Mouse (Mus musculus): ENCODE data around the gene Lsg1. TPM values are rescaled to one million over a fixed set of nuclear protein-coding genes. Genes with fewer than 3 reads are reported as not detected.
A peak's percentile ranks its signal among the peaks of the same experiment; 100 is the strongest.

The Lsg1 gene
- polyA plus RNA-seq, 1 experiment from 2014 or later, result 88.0 TPM

DNA sequence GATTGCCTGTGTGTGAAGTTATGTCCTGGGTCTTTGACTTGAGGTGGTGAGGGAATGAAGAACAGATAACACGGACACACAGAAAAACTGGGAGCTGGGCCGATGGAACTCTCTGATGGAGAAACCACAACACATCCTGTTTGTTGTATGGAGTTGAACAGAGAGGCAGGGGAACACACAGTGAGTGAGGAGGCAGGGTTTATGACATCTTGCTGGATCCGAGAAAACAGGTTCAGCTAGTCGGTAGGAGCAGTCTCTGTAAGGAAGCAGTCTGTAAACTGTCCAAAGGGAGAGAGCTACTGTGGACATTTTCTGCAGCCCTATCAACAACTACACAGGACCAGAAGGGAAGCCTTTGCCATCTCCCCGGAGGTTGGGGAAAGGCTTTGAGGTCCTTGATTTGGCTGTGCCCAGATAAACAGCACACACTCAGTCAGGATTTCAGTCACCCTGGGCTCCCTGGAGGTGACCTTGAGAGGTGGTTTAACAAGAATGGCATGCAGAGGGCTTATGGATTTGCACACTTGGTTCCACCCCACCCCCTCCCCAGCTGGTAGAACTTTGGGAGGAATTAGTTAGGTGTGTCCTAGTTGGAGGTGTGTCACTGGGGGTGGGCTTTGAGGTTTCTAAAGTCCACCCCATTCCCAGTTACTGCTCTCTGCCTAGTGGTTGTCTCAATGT, 27.9 kb downstream of the Lsg1 start:
- Histone ChIP-seq H3K4me1 (no peaks in the 10 kb centered on the region), H3K27ac (no peak overlapping the region), H3K27me3 (ENCODE audit: low read depth, poor library complexity, severe bottlenecking) (no peaks in the 10 kb centered on the region), H3K9me3 (replicated peaks) (no peaks in the 10 kb centered on the region), H3K36me3 (peaks cover 89% of the 10 kb centered on the region), H3K4me3 (no peak overlapping the region)
- 94% methylated on average over 5 of the region's 5 CpGs for WGBS
- no peak for DNase-seq (ENCODE audit: low spot score)

DNA sequence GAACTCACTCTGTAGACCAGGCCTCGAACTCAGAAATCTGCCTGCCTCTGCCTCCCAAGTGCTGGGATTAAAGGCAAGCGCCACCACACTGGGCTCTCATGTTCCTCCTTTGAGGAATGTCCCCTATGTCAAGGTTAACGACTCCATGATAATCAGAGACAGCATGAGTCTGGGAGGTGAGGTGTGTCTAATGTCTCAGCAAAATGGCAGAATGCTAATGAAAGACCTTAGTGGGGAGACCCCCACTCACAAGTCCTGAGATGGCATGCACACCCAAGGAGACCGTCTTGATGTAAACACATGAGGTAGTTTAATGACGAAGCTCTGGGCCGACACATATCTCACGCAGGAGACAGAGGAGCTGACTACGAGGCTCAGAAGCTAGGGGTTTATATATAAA, 33.3 kb downstream of the Lsg1 start:
- WGBS, result 97% methylated on average over 8 of the region's 8 CpGs
- Histone ChIP-seq H3K4me1 (peaks cover 22% of the 10 kb centered on the region), H3K9me3 (replicated peaks) (no peaks in the 10 kb centered on the region), H3K36me3 (peaks cover 38% of the 10 kb centered on the region), H3K27me3 (ENCODE audit: low read depth, poor library complexity, severe bottlenecking) (peaks cover 10% of the 10 kb centered on the region; the same call in 1 of the 2 replicates), H3K27ac (no peak overlapping the region), H3K4me3 (no peak overlapping the region)
- DNase-seq (ENCODE audit: low spot score), result no peak

DNA sequence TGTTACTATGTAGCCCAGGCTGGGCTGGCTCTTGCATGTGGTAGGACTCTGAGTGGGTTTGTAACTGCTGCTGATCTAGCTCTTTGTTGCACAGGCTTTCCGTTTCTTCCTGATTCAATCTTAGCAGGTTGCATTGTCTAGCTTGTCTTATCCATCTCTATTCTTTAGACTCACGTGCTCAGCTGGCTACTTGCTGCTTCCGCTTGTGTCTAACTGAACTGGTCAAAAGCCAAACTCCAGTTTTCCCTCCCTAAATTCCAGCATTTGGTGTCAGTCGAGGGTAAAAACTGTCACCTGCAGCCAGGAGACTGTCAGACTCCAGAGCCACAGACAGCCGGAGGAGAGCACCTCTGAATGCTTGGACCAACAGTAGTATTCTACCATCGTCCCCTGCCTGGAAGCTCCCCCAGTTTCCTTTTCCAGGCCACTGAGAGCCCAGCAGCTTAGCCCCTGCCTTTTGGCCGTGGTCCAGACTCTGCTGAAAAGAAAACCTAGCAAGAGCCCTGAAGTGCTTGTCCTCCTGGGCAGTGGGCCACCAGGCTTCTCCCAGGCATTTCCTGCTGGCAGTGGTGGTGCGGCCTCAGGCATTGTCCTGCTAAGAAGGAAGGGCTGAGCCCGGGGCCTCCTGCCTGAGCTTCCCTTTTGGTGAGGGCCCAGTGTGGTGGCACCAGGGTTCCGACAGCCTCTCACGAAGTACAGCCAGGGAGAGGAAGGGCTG, 34.6 kb downstream of the Lsg1 start:
- Histone ChIP-seq H3K36me3 (peaks cover 24% of the 10 kb centered on the region), H3K27me3 (ENCODE audit: low read depth, poor library complexity, severe bottlenecking) (peaks cover 13% of the 10 kb centered on the region; the same call in 1 of the 2 replicates), H3K4me1 (peaks cover 22% of the 10 kb centered on the region), H3K27ac (peak overlapping the region; percentile 58; the same call in 1 of the 2 replicates), H3K9me3 (replicated peaks) (no peaks in the 10 kb centered on the region), H3K4me3 (no peak overlapping the region)
- peak; percentile 35 for DNase-seq (ENCODE audit: low spot score)
- WGBS, result 53% methylated on average over 11 of the region's 11 CpGs

DNA sequence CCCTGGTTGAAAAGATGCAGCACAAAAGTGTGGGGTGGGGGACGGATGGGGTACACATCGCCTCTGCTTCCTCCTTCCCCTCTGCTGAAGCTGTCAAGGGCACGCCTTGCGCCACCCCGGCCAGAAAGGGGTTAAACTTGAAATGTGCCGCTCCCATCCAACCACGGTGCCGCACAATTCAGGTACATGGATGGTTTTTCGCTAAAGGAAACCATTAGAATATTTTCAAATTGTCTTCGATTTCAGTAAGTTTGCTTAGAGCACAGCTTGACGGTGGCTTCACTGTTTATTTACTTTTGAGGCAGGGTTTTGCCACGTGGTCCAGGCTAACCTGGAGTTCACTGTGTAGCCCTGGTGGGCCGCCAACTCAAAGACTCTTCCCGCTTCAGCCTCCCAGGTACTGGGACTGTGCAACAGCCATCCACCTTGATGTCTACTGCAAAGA, 36.6 kb downstream of the Lsg1 start, which contains the start of gene Tmem44:
Tmem44 (minus strand) TSS at position 95 of the 445 bp plus-strand sequence.
- WGBS, result 9% methylated on average over 14 of the region's 14 CpGs

DNA sequence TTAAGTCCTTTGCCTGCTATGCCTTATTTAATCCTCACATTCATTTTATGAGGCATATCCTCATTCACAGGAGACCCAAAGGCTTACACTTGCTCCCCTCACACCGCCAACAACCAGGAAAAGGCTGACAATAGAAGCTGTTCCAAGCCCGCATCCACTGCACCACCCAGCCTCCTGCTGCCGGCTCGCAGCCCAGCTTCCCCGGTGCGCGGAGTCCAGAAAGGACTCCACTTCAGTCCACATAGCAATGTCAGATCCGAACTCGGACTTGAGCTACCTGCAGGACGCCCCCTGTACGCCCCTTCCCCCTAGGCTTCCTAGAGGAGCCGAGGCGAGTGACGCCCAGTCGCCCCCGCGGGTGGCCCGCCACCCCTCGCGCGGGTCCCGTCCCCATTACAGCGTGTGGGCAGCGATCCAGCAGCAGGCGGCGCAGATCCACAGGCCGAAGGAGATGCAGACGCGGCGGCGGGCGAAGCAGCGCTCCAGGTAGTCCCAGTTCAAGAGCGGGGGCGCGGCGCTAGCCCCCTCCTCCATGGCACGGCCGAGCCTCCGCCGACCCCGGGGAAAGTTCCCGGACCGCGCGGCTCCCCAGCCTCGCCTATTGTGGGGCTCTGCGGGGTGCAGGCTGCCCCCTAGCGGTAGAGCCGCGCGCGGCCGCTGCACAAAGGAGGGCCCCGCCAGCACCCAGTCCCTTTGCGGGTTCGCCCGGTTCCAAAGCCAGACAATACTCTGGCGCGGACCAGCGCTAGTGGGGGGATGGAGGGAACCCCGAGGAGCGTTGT, 37.2 kb downstream of the Lsg1 start:
- H3K27ac ChIP-seq, result peak overlapping the region; percentile 97

More for the DNA sequence above, 36.6 kb downstream of the Lsg1 start, which contains the start of gene Tmem44:
- peaks cover 22% of the 10 kb centered on the region for H3K4me1 ChIP-seq
- H3K9me3 ChIP-seq (replicated peaks), result no peaks in the 10 kb centered on the region
- H3K36me3 ChIP-seq, result peaks cover 23% of the 10 kb centered on the region
- no peak for DNase-seq (ENCODE audit: low spot score)
- peaks cover 13% of the 10 kb centered on the region; the same call in 1 of the 2 replicates for H3K27me3 ChIP-seq (ENCODE audit: low read depth, poor library complexity, severe bottlenecking)
- peak within 1 kb of the TSS; percentile 85 for H3K4me3 ChIP-seq
- H3K27ac ChIP-seq, result peak within 1 kb of the TSS; percentile 97

DNA sequence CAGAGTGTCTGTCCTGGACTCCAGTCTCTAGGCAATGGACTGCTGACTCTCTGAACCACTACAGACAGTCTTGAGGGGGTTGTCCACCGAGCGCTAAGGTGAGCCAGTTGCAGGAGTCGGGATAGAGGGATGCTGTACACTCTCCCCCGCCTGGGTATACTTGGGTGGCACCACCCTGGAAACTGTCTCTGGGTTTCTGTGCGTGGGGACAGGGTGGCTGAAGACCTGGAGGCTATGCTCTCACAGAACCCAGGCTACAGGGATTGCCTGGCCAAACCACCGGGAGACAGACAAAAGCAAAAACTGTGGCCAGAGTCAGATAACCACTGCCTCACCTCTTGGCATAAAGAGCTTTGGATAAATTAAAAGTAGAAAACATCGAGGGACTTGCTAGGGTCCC, 37.9 kb downstream of the Lsg1 start:
- H3K9me3 ChIP-seq (replicated peaks), result no peaks in the 10 kb centered on the region
- H3K27me3 ChIP-seq (ENCODE audit: low read depth, poor library complexity, severe bottlenecking), result peaks cover 13% of the 10 kb centered on the region; the same call in 1 of the 2 replicates
- WGBS, result 86% methylated on average over 7 of the region's 7 CpGs
- peak overlapping the region; percentile 97 for H3K27ac ChIP-seq
- DNase-seq (ENCODE audit: low spot score), result no peak
- H3K36me3 ChIP-seq, result peaks cover 30% of the 10 kb centered on the region
- H3K4me3 ChIP-seq, result peak overlapping the region; percentile 85
- peaks cover 22% of the 10 kb centered on the region for H3K4me1 ChIP-seq

More for the DNA sequence above, 37.2 kb downstream of the Lsg1 start:
- Histone ChIP-seq H3K4me1 (peaks cover 22% of the 10 kb centered on the region), H3K9me3 (replicated peaks) (no peaks in the 10 kb centered on the region), H3K4me3 (peak overlapping the region; percentile 85), H3K36me3 (peaks cover 29% of the 10 kb centered on the region), H3K27me3 (ENCODE audit: low read depth, poor library complexity, severe bottlenecking) (peaks cover 13% of the 10 kb centered on the region; the same call in 1 of the 2 replicates)
- peak; percentile 91 for DNase-seq (ENCODE audit: low spot score)
- 1% methylated on average over 63 of the region's 63 CpGs for whole genome bisulfite sequencing

DNA sequence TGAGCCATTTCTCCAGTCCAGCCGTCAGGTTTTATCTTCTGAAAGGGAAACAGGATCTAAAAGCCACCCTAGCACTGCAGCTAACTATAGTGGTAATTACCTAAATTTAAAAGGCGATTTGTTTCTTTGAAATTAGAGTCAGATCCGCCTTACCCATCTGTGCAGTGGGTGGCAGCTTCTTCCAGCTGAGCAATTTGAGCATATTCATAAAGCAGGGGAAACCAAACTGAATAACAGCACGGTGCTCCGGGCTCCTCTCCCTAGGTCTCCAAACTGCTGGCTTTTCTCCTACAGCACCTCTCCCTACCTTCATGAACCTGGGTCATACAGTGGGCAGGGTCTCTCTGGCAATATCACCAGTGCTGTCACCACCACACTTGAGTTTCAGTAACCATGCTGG, 39.1 kb downstream of the Lsg1 start:
- DNase-seq (ENCODE audit: low spot score), result no peak
- no peak overlapping the region for H3K4me3 ChIP-seq
- no peak overlapping the region for H3K27ac ChIP-seq
- peaks cover 13% of the 10 kb centered on the region; the same call in 1 of the 2 replicates for H3K27me3 ChIP-seq (ENCODE audit: low read depth, poor library complexity, severe bottlenecking)
- WGBS, result 88% methylated on average over 5 of the region's 5 CpGs
- H3K4me1 ChIP-seq, result peaks cover 22% of the 10 kb centered on the region
- no peaks in the 10 kb centered on the region for H3K9me3 ChIP-seq (replicated peaks)
- peaks cover 30% of the 10 kb centered on the region for H3K36me3 ChIP-seq

DNA sequence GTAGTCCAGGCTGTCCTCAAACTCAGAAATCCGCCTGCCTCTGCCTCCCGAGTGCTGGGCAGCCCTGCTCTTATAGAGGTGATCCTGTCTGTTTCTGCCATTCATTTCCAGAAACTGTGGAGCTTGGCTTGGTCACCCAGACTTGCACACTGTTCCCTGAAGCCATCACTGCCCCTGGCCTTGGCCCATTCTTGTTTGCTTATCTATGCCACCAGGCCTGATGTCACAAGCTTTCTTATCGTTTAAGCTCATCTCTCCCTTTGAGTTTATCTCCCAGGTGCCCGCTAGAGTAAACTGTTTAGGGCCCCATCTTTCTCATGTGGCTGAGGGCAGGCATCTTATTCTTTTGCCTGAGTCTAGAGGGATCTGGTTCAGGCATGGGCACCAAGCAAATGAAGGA, 42.7 kb downstream of the Lsg1 start:
- no peak overlapping the region for H3K27ac ChIP-seq
- 0 out of 2 replicates have a peak, but pooled peaks cover 8% of the 10 kb centered on the region for H3K27me3 ChIP-seq (ENCODE audit: low read depth, poor library complexity, severe bottlenecking)
- WGBS, result 83% methylated on average over 4 of the region's 4 CpGs
- H3K9me3 ChIP-seq (replicated peaks), result no peaks in the 10 kb centered on the region
- no peak overlapping the region for H3K4me3 ChIP-seq
- H3K36me3 ChIP-seq, result peaks cover 32% of the 10 kb centered on the region
- DNase-seq (ENCODE audit: low spot score), result no peak
- H3K4me1 ChIP-seq, result peaks cover 14% of the 10 kb centered on the region

DNA sequence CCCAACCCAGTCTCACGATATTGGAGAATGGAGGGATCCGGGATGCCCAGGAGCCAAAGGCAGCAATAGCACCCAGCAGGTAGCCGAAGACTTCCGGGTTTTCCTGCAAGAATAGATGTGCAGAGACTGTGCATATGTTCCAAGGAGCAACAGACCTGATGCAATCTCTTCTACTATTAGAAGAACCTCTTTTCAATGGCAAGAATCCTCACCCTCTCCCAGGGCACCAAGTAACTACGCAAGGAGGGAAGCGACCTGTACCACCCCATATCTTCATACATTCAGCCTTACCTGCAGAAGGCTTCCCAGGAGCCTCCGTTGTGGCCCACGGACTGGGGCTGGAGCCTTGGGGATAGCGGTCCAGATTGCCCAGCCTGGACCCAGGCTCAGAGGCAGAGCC, 44.0 kb downstream of the Lsg1 start:
- Histone ChIP-seq H3K4me3 (no peak overlapping the region), H3K36me3 (peaks cover 32% of the 10 kb centered on the region), H3K4me1 (peaks cover 13% of the 10 kb centered on the region), H3K27ac (no peak overlapping the region), H3K9me3 (replicated peaks) (no peaks in the 10 kb centered on the region), H3K27me3 (ENCODE audit: low read depth, poor library complexity, severe bottlenecking) (no peaks in the 10 kb centered on the region)
- no peak for DNase-seq (ENCODE audit: low spot score)
- WGBS, result 90% methylated on average over 9 of the region's 9 CpGs

DNA sequence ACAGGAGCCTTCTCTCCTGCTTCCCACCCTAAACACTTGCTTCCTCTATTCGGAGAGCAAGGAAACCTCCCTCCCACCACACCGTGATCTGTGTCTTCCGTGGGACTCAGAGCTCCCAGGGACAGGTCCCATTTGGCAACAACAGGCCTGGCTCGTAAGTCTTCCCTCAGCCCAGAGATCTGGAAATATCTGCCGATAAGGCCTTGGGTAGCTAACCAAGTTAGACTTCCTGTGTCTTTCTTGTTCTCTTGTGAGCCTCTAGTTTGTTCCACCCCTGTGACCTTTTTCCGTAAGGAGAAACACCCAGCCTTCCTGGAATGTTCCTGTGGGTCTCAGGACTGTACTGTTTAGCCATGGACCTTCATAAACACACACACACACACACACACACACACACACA, 44.6 kb downstream of the Lsg1 start:
- Histone ChIP-seq H3K4me3 (no peak overlapping the region), H3K36me3 (peaks cover 32% of the 10 kb centered on the region), H3K27ac (no peak overlapping the region), H3K9me3 (replicated peaks) (no peaks in the 10 kb centered on the region), H3K4me1 (peaks cover 13% of the 10 kb centered on the region), H3K27me3 (ENCODE audit: low read depth, poor library complexity, severe bottlenecking) (no peaks in the 10 kb centered on the region)
- no peak for DNase-seq (ENCODE audit: low spot score)
- WGBS, result 84% methylated on average over 6 of the region's 6 CpGs

DNA sequence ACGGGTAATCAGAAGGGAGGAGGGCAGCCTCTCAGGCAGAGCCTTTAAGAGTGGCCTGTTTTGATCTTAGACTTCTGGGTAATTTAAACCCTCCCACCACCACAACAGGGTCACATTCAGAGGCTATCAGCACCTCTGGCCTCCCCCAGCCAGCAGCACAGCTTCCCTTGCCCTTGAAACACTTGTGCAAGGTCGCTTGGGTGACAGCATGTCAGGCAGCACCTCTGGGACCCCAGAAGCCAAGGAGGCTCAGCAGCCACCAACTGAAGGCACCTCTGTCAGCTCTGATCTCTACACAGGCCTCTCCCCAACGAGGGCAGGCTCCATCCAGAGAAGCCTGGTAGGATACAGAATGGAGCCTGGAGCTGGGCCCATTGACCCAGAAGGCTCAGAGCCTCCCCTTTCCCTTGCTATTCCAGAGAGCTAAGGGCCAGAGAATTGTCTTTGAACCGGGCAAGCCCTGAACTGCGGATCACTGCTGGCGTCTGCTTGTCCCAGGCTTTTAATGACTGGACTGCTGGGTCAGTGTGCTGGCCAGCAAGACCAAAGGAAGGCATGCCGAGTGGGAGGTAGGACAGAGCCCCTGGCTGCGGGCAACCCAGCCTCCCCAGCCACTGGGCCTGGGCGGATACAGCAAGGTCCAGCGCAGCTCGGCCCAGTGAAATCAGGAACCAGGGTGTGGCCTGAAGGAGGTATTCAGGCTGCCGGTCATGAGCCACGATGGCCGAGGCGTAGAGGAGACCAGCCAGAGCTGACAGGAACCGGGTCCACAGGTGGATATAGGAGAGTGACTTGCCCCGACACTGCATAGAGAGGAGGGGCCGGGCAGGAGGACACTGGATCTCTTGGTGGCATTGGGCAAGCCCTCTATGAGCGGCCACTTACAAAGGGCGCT, 47.0 kb downstream of the Lsg1 start:
- Histone ChIP-seq H3K27me3 (ENCODE audit: low read depth, poor library complexity, severe bottlenecking) (no peaks in the 10 kb centered on the region), H3K27ac (peak overlapping the region; percentile 66), H3K4me1 (peaks cover 17% of the 10 kb centered on the region), H3K9me3 (replicated peaks) (no peaks in the 10 kb centered on the region), H3K4me3 (peak overlapping the region; percentile 11), H3K36me3 (peaks cover 12% of the 10 kb centered on the region)
- no peak for DNase-seq (ENCODE audit: low spot score)
- WGBS, result 48% methylated on average over 20 of the region's 20 CpGs

DNA sequence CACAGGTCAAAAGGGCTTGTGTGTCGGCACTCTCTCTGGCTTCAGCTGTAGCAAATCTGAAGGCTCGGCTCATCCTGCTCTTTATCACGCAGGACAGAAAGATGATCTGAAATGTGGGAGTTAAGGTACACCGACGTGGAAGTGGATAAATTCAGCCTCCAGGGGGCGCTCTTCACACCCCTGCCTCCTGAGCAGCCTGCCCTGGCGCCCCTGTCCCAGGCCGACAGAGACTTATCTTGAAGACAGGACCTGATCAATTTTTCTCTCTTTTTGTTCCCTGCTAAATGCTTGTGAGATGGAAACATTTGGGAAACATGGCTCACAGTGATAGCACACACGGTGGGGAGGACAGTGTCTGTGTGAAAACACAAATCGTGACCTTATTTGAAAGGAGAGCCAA, 48.0 kb downstream of the Lsg1 start:
- WGBS, result 29% methylated on average over 10 of the region's 10 CpGs
- Histone ChIP-seq H3K4me3 (no peak overlapping the region), H3K36me3 (peaks cover 5% of the 10 kb centered on the region; the same call in 1 of the 2 replicates), H3K27me3 (ENCODE audit: low read depth, poor library complexity, severe bottlenecking) (no peaks in the 10 kb centered on the region), H3K9me3 (replicated peaks) (no peaks in the 10 kb centered on the region), H3K4me1 (peaks cover 17% of the 10 kb centered on the region), H3K27ac (no peak overlapping the region)
- DNase-seq (ENCODE audit: low spot score), result peak; percentile 76

Measured in limb, embryonic 10.5 days (tissue).